Mouse (Mus musculus): ENCODE results near the gene Vstm4.

The Vstm4 gene

DNA sequence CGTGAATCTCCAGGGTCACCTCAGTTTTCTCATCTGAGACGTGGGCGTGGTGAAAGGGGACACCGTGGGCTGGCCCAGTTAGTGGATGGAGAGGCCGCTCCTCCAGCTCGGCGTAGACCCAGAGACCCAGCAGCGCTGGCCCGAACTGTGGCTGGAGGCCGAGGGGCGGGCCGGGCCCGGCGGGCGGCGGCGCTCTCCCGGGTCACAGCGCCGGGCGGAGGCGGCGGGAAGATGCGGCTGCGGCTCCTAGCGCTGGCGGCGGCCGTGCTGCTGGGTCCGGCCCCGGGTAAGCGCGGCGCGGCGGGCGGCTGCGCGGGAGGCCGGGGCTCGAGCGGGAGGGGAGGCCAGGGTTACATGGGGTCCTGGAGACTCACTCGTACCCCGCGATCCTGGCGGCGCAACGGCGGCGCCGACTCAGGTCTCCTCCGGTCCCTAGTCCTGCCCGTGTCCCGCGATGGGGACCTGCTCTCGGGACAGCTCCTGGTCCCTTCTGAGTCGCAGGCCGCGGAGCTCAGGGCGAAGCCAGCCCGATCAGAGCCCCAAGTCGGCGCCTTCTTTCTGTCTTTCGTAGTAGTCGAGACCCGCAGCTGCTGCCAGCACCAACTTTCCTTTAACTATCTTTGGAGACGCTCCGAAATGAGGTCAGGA lies at the start of gene Vstm4:
TSS of gene Vstm4 (plus strand) at position 76 of the 648 bp plus-strand sequence.
- DNase-seq (ENCODE audit: low spot score in 2 of 2): no peak

DNA sequence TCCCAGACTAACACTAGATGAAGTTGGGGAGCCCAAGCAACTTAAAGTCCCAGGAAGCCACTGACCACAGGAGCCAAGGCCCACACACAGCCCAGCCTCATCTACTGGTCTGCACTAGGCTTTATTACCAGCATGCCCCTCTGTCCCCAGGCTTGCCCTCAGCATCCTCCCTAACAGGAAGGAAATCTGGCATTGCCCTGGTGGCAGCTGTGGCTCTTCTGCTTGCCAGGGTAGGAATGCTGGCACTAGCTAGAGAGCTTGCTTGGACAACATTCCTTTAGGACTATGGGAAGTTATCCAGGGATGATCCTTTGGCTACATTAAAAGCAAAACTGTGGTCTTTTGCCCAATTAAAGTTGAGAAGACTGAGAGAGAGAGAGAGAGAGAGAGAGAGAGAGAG lies 46.4 kb upstream of the Vstm4 start:
- no peak for DNase-seq (ENCODE audit: low spot score in 2 of 2)

DNA sequence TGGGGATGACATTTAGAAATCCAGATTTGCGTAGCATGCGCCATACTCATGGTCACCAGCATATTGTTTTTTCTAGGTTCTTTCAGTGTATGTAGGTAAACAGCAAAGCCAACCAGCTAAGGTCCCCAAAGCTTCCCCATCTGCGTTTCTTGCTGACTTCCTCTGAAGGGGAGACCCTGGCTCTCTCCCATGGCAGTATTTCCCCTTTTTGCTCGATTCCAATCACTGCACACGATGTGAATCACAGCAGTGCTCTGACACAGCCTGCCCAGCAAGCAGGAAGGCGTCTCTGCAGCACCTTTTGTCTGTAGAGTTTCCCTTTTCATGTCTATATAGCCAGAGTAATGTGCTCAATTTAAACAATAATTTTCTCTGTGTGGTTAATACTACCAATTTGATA lies 44.1 kb upstream of the Vstm4 start:
- no peak for DNase-seq (ENCODE audit: low spot score in 2 of 2)

DNA sequence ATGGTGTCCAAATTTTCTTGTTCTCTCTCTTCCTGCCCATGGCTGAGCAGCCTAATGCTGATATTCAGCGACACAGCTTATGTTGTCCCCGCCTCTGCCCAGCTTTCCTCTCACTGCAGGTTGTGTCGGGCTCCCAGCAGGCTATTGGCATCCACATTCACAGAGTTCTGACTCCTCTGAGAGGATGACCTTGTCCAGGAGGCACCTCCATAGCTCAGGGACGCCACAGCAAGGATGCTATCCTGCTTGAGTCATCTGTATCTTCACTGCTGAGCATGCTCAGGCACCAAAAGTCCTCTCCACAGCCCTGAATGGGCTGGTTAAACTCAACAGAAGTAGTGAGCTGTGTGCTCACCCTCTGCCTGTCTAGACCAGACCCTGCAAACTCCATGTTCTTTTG lies 41.6 kb upstream of the Vstm4 start:
- no peak for DNase-seq (ENCODE audit: low spot score in 2 of 2)

DNA sequence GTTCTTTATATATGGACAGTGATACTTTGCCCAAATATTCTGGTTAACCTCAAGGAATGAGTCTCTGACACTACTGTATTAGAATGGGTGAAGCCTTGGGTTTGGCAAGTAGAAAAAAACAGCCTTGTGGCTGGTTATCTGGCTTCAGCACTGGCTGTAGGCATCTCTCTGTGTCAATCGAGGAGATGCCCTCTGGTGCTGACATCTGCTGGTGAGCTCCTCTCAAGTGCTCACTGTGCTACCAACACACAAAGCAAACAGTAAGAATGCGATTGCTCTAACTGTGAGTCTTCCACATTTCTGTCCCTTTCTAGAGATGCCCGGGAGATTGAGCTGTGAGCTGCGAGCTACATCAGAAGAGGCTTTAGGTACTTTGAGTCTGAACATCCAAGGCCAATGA lies 40.0 kb upstream of the Vstm4 start:
- DNase-seq (ENCODE audit: low spot score in 2 of 2): no peak

DNA sequence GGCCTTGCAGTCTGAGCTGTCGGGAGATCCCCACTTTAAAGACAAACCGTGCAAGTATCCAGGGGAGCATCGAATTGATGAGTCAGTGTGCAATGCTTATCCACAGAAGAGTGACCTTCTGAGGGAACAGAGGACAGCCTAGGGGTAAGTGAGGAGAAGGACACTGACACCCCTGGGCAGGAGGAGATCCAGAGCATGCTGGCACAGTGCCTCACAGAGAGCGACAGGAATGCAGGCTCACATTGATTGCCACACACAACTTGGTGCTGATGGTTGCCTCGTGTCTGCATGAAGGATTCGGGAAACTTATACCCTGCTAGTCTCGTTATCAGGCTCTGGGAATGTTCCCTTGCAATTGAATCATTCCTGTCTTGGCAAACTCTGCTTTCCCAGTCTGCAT lies 39.3 kb upstream of the Vstm4 start:
- no peak for DNase-seq (ENCODE audit: low spot score in 2 of 2)

DNA sequence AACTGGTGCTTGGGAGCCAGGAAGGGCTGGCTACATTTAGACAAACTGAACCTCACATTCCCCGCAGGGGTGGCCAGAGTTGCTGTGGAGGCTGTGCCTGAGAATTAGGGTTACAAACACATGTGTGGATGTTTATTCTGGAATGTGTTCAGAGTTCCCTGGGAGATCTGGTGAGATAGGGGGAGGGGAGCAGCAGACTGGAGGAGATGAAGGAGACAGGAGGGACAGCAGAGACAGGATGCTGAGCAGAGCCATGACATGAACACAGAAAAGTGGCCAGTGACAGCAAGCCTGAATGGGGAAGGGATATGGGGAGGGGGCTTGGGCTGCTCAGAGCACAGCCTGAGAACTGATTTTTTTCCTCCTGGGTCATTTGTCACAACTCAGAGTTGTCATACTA lies 37.3 kb upstream of the Vstm4 start:
- DNase-seq (ENCODE audit: low spot score in 2 of 2): no peak

DNA sequence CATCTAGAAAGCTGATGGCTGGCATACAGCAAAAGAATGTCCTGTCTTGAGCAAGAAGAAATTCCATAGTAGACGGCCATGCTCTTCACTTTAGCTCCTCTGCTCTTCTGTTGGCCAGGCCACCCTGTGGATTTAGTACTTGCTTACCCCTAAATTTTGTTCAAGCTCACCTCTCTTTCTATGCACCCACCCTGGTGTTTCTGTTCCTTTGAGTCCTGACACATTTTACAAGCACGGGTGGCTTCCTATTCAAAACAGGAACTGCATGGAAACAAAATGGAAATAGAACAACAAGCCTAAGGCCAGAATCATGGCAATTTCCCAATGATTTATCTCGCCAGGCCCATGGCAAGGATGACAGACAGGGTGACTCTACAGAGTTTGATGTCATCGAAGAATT lies 33.7 kb upstream of the Vstm4 start:
- no peak for DNase-seq (ENCODE audit: low spot score in 2 of 2)

DNA sequence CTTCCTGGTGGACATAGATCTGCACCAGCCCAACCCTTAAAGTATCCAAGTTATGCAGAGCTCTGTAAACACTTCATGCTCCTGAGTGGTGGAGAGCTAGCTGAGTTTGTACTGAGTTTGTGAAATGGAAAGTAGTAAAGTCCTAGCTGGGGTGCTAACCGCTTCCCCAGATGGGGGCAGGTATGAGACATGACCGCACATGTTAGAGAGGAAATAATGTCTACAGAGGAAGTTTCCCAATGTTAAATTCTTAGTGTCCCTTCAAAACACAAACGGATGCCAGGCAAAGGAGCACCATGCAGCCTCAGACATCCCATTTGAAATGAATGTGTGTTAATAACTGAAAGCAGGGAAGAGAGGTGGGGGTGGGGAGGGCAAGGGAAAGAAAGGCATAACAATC lies 32.7 kb upstream of the Vstm4 start:
- no peak for DNase-seq (ENCODE audit: low spot score in 2 of 2)

DNA sequence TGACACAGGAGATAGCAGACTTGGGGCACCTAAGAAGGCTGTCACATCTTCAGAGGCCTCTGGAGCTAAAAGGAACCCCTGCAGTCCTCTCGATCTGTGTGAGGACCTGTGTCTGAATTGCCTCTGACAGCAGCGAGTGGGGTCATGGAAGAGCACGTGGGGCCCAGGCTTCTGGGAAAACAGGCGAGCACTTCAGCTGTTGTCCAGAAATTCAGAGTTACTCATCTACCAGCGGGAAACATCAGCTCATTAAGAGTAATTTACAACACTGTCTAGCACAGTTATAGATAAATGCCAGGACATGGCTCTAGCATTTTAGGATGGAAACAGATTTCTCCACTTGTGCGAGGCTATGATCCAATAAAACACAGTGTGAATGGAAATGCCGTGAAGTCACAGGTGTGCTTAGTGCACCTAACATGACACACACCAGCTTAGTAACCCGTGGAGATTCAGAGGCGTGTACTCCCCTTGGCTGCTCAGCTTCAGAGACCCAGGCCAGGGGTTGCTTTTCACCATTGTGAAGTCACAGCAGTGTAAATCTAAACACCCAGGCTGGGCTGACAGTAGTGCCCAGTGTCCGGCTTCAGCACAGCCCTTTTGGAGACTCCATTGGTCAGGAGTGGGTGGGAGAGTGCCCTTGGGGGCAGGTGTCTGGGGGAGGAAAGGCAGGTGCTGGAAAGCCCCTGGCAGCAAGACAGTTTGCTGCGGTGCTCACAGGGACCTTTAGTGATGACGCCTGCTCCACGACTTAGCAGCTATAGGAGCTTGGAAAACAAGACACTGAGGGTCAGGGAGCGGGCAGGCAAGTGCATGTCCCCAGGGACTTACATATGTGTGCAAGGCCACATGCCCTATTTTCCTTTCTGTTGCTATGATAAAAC lies 32.0 kb upstream of the Vstm4 start:
- DNase-seq (ENCODE audit: low spot score in 2 of 2): no peak

DNA sequence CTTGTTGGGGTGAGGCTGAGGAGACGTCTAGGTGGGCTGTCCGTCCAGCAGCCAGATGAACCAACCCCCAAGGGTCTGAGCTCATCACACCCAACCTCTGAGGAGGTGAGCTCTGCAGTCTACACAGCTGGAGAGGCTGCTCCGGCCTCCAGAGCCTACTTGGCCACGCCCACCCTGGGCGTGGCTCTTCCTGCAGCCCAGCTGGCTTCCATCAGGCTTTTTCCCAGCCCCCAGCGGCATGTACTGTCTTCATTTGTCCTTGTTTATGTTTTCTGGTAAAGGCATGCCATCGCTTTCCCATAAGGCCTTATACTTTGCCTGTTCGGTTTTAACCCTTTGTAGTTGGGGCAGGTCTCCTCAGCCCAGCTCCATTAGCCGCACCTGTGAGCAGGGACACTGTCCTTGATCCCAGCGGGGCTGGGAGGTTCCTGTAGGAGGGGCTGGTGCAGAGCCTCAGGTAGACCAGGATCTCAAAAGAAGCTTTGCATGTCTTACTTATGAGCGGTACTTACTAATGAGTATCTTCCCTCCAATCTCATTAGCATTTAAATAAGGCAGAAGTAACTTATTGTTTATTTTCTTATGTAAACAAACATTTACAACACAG lies 31.0 kb upstream of the Vstm4 start:
- DNase-seq (ENCODE audit: low spot score in 2 of 2): no peak

DNA sequence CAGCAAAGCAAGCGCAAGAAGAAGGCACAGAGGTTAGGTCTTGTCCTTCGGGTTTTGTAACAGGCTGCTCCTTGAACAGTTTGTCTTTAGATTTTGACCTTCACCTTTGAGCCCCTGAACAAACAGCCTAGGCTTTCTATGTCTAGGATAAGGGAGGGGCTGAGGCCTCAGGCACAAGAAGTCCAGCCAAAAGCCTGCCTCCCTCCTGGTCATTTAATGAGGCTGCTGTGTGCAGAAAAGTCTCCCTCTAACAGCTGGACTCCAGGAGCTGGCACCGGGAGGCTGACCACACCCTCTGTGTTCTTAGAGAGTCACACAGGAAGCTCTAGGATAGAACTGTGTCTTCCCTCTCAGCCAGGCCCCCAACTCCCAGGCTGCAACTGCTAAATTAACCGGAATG lies 29.4 kb upstream of the Vstm4 start:
- DNase-seq (ENCODE audit: low spot score in 2 of 2): no peak

DNA sequence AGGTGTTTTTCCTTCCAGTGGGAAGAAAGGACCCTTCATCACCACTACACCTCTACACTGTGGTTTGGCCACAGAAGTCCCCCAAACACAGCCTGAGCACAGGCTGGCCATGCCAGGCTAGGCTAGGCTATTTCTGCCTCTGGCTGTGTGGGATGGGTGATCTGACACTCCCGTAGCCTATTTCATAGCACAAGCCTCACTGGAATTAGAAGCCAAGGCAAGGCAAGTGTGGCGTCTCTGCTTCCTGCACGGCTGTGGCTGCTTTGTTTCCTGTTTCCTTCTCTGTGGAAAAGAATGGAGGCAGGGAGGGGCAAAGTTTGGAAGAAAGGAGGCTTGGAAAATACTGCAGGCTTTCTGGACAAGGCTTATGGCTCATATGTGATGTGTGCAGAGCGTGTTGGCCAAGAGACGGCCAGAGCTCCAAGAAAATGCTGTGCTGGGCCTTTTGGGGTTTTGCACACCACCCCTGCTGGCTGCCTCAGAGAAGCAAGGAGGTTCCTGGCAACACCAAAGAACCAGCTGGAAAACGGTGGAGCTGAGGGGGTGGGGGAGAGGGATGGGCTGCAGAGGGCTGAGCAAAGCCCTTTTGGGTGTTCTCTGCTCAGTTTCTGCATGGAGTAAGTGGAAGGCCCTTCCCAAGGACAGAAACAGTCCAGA lies 28.4 kb upstream of the Vstm4 start:
- DNase-seq (ENCODE audit: low spot score in 2 of 2): no peak

DNA sequence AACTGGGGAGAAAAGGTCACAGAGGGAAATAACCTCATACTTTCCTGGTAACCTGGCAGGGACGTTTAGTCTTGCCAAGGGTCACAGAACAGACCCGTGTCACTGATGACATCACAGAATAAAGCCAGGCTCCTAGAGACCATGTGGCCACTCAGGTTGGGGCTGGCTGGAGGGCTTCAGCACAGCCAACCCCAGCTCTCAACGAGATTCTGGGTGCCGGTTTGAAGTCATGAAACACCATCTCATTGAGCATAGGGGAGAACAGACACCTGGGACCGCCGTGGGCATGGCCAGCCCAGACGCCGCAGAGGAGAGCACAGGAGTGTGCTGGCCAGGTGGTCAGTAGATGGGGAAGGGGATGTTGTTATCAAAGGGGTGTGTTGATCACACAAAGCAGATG lies 22.7 kb upstream of the Vstm4 start, which contains the start of gene Fam170b:
TSS of gene Fam170b (plus strand) at position 116 of the 400 bp plus-strand sequence.
- no peak for DNase-seq (ENCODE audit: low spot score in 2 of 2)

DNA sequence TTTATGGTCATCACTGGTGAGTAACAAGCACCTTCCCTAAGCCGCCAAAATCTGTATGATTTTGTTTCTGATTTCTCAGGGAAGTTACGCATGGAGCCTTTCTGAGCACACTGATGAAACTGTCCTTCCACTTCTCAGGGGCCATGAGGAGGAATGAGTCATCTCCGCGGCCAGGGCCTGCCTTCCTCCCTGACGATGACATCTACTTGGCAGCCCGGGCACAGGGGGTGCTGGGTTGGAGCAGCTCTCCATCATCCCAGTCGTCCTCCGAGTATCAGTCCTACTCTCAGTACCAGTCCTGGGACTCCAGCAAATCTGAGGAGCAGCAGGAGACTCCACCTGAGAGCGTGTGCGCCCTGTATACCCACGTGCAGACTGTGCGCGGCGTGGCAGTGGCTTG lies 21.4 kb upstream of the Vstm4 start:
- no peak for DNase-seq (ENCODE audit: low spot score in 2 of 2)

DNA sequence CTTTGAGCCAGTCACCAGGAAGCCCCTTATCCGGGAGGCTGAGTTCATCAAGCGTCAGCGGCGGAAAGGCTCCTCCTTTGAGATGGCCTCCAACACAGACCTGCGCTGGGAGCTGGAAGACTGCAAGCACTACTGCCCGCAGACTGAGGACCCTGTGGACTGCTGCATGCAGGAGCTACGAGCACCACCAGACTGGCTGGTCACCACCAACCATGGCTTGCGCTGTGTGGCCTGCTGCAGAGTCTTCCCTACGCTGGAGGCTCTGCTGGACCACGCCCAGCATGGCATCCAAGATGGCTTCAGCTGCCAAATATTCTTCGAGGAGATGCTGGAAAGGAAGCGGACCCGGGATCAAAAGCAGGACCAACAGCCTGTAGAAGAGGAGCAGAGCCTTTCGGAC lies 21.0 kb upstream of the Vstm4 start:
- DNase-seq (ENCODE audit: low spot score in 2 of 2): no peak

DNA sequence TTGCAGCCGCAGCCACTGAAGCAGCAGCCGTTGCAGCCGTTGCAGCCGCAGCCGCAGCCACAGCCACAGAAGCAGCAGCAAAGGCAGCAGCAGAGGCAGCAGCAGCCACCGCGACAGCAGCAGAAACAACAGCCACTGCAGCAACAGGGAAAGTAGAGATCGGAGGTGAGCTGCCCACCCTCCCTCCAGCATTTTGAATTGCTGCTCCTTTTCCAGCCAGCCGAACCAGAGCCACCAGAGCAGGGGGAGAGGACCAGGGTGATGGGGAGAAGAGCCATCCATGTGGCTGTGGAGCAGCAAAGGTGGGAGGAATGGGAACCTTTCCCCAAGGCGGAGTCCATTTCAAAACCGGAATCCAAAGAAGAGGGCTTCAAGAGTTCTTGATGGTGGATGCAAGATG lies 20.4 kb upstream of the Vstm4 start:
- no peak for DNase-seq (ENCODE audit: low spot score in 2 of 2)

DNA sequence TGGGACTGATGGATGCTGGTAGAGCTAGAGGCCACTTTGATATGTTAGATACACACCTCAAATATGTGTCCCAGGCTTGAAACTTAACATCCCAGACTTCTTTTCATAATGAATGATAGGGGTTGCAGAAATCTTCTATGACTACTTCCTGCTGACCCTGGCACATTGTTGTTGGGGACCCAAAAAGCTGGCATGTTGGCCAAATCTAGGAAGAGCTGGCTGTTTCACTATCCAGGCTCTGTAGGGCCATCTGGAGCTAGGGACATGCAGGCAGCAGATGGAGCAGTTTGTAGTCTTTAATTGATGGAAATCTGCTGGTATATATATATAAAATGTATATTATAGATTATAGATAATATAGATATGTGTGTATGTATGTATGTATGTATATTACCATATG lies 14.5 kb upstream of the Vstm4 start:
- no peak for DNase-seq (ENCODE audit: low spot score in 2 of 2)

DNA sequence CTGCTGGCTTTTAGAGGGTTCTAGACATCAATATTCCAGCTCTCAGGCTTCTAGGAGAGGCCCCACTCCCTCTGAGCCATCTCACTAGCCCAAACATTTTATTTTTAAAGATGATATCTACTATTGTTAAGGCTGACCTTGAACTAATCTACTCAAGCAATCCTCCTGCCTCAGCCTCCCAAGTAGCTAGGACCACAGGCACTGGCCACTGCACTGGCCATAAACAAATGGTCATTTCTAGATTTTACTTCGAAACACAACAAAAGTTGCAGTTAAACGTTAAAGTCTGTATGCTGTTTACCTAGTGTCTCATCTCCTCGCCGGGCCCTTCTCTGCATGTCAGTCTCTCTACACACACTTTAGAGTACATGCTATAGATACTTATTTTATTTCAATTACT lies 2.5 kb upstream of the Vstm4 start:
- DNase-seq (ENCODE audit: low spot score in 2 of 2): no peak

DNA sequence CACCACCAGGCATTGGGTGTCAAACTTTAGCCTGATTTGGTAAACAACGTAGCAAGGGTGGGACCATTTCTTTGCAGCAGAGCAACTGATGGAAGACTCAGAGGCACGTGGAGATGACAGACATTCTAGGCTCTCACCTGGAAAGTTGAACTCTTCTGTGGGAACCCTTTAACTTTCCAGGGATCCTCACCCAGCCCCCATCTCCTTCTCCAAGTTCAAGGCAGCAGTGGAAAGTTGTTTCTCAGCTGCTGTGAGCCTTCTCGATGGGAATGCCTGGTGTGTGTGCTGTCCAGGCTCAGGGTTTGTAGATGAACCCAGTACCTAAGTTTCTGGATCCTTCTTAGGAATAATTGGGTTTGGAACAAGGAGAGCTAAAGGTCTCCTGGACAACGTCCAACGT lies 310 bp upstream of the Vstm4 start:
- no peak for DNase-seq (ENCODE audit: low spot score in 2 of 2)

DNA sequence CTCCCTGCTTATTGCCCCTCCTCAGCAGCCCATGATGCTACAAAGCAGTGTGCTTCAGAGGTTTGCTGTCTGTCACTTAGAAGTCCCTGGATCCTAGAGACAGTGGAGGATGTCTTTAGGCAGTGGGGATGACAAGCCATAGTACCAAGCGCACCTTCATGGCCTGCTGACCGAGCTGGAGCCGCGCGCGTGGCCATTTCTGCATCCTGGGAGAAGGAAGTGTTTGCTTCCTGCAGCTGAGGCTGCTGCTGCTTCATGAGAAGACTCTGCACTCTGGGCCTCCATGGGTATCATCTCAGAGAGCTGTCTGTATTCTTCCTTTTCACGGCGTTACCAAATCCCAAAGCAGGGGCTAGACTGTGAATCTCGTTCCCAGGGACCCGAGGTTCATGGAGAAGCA lies 1.8 kb downstream of the Vstm4 start:
- no peak for DNase-seq (ENCODE audit: low spot score in 2 of 2)

DNA sequence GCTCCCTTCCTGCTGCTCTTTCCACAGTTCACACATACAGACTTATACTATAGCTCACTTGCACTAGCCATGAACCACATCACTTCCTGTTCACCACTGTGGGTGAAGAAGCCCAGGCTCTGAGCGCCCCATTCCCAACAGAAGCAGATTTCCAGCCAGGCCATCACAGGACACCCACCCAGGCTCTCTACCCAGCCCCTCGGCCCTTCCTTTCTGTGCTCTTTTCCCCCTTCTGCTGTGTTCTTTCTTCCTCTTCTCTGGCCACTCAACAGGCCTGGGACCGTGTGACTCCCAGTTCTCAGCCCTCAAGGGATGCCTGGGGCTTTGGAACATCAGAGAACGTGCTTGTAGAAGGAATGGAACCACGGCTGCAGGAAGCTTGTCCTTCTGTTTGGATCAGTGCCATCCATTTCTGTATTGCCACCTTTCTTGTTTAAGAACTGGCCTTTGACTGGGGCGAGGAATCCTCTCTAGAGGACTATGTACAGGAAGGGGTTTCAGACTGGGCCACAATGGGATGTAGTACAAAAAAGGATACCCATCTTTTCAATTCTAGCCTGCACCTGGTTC lies 2.5 kb downstream of the Vstm4 start:
- no peak for DNase-seq (ENCODE audit: low spot score in 2 of 2)

Data from natural killer cell, adult 2 months (primary cell).